Mouse (Mus musculus) spleen, adult 2 months (tissue): ENCODE results near the gene 1700008O03Rik. TPM values are rescaled to one million over a fixed set of nuclear protein-coding genes. Genes with fewer than 3 reads are reported as not detected.

ENCODE experiments used
- DNase-seq, 2 experiments: peaks; one replicate each; pipeline versions ENCODE4 v3.0.0 to v3.0.0-alpha.2; 2012 to 2021; ENCODE audit warnings: low spot score in 2 of 2, low read depth in 1 of 2
- H3K27ac ChIP-seq: fragments of 200-500 bp; 2 replicates; pipeline ENCODE4 v1.5.1; 2012; ENCODE audit warnings: low read length, inconsistent platforms; ENCODE audit not compliant: insufficient read depth
- H3K27me3 ChIP-seq: fragments of 200-500 bp; 2 replicates; pipeline ENCODE4 v1.6.1; 2012; ENCODE audit warnings: mild to moderate bottlenecking, moderate library complexity, low read length, inconsistent platforms; ENCODE audit not compliant: control insufficient read depth, insufficient read depth
- H3K36me3 ChIP-seq: fragments of 200-500 bp; 2 replicates; pipeline ENCODE4 v1.6.1; 2012; ENCODE audit warnings: mild to moderate bottlenecking, low read length, inconsistent platforms; ENCODE audit not compliant: control insufficient read depth, insufficient read depth
- H3K4me1 ChIP-seq: fragments of 200-500 bp; 2 replicates; pipeline ENCODE4 v1.6.1; 2011; ENCODE audit warnings: inconsistent platforms; ENCODE audit not compliant: control insufficient read depth, insufficient read depth, insufficient read length
- H3K4me3 ChIP-seq: fragments of 200-500 bp; 2 replicates; pipeline ENCODE4 v1.5.1; 2011; ENCODE audit warnings: mild to moderate bottlenecking, inconsistent platforms; ENCODE audit not compliant: insufficient read depth, insufficient read length; ENCODE audit errors: extremely low read depth
- CTCF ChIP-seq: fragments of 200-500 bp; IDR thresholded peaks from 2 replicates; pipeline ENCODE4 v1.5.1; 2011; ENCODE audit warnings: mild to moderate bottlenecking, inconsistent platforms; ENCODE audit not compliant: insufficient read depth, insufficient read length, insufficient replicate concordance; ENCODE audit errors: extremely low read depth
- POLR2A ChIP-seq: fragments of 200-500 bp; IDR thresholded peaks from 2 replicates; pipeline ENCODE4 v1.6.1; 2011; ENCODE audit warnings: low read depth, low read length, inconsistent platforms
- WGBS: fragments of 180-500 bp; shearing (Covaris S2); methylation state at CpG from one replicate; pipeline ENCODE4 v1.1.7; 2018; 5-methylcytosine and 5-hydroxymethylcytosine counted together
- polyA plus RNA-seq: library from polyadenylated mRNA; depleted of rRNA; stranded (reverse); fragments of >200 nt; gene quantifications from 2 replicates; pipeline ENCODE4 v1.2.3, GENCODE M21; 2012

1700008O03Rik gene
- polyA plus RNA-seq, 1 experiment, result 0.40 TPM

GRCm38 (mm10) chr7:44382541-44382940 lies 3.1 kb downstream of the 1700008O03Rik start:
- DNase-seq, result no peak
- Histone ChIP-seq H3K27me3 (peaks cover 5% of the 10 kb centered on the region; the same call in 1 of the 2 replicates), H3K27ac (no peak overlapping the region), H3K36me3 (no peaks in the 10 kb centered on the region), H3K4me1 (peaks cover 2% of the 10 kb centered on the region; the same call in 1 of the 2 replicates), H3K4me3 (no peak overlapping the region)
- WGBS, result 71% methylated on average over 12 of the region's 12 CpGs
- no peak for TF ChIP-seq CTCF
- no peak for TF ChIP-seq POLR2A

- Histone ChIP-seq H3K4me1 (no peaks in the 10 kb centered on the region; the same call in 1 of the 2 replicates), H3K27me3 (no peaks in the 10 kb centered on the region), H3K36me3 (no peaks in the 10 kb centered on the region), H3K4me3 (no peak overlapping the region), H3K27ac (no peak overlapping the region)
- WGBS, result 54% methylated on average over 4 of the region's 4 CpGs
- no peak for DNase-seq
- TF ChIP-seq POLR2A (no peak), CTCF (no peak)
Measured at GRCm38 (mm10) chr7:44378290-44378689, 7.3 kb downstream of the 1700008O03Rik start.

- no peaks in the 10 kb centered on the region for H3K27me3 ChIP-seq
- H3K4me1 ChIP-seq, result no peaks in the 10 kb centered on the region; the same call in 1 of the 2 replicates
- WGBS, result 86% methylated on average over 3 of the region's 3 CpGs
- no peak overlapping the region for H3K27ac ChIP-seq
- DNase-seq, result no peak
- no peak for TF ChIP-seq CTCF
- no peak for TF ChIP-seq POLR2A
- no peaks in the 10 kb centered on the region for H3K36me3 ChIP-seq
- H3K4me3 ChIP-seq, result no peak overlapping the region
Measured at GRCm38 (mm10) chr7:44375793-44376192, 9.8 kb downstream of the 1700008O03Rik start.

DNA sequence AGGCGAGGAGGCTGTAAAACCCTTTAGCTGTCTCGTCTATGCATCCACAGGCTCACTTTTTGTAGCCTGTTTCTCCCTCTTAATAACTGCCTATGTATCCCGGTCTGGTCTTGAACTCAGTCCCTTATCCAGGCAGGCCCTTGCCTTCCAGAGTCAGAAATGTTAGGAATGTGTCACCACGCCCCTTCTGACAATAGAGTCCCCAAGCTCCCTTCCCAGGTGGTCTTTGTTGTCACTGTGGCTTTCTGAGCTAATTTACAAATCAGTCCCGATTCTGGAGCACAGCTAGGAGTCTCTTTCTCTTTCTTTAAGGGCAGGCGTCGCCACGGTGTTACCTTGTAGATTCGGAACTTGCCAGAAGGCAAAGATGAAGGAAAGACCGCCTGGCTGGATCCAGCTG lies 10.4 kb downstream of the 1700008O03Rik start:
- Histone ChIP-seq H3K4me3 (no peak overlapping the region), H3K27me3 (no peaks in the 10 kb centered on the region), H3K27ac (no peak overlapping the region), H3K36me3 (no peaks in the 10 kb centered on the region), H3K4me1 (no peaks in the 10 kb centered on the region; the same call in 1 of the 2 replicates)
- 59% methylated on average over 10 of the region's 10 CpGs for WGBS
- no peak for TF ChIP-seq POLR2A
- DNase-seq, result no peak

GRCm38 (mm10) chr7:44374756-44375155 lies 10.9 kb downstream of the 1700008O03Rik start:
- no peak for TF ChIP-seq POLR2A
- H3K27me3 ChIP-seq, result no peaks in the 10 kb centered on the region
- no peaks in the 10 kb centered on the region for H3K36me3 ChIP-seq
- 19% methylated on average over 5 of the region's 5 CpGs for WGBS
- no peak for DNase-seq
- H3K27ac ChIP-seq, result no peak overlapping the region
- no peaks in the 10 kb centered on the region; the same call in 1 of the 2 replicates for H3K4me1 ChIP-seq
- no peak overlapping the region for H3K4me3 ChIP-seq

- Histone ChIP-seq H3K4me3 (peak overlapping the region; percentile 64), H3K36me3 (no peaks in the 10 kb centered on the region), H3K27ac (no peak overlapping the region; the same call in 1 of the 2 replicates), H3K4me1 (no peaks in the 10 kb centered on the region; the same call in 1 of the 2 replicates), H3K27me3 (no peaks in the 10 kb centered on the region)
- DNase-seq, result peak; percentile 69 to 83
- 0% methylated on average over 18 of the region's 19 CpGs for WGBS
- TF ChIP-seq POLR2A (no peak), CTCF (no peak)
Measured at GRCm38 (mm10) chr7:44373889-44374652, 11.5 kb downstream of the 1700008O03Rik start.

DNA sequence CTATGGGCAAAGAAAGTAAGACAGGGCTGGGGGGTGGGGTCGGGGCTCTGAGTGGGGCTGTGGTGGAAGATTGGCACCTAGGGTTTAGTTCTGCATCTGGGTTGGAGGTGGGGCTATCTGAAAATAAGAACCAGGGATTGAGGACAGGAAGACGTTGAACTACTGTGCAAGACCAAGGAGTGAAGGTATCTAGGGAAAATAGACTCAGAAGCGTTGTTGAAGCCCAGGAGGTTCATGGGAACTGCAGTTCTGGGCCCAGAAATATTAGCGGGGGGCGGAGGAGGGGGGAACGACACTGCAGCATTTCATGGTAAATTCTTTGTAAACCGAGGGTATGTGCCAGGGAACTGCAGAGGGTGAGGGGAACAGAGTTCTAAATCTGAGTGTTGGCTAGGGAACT lies 12.2 kb downstream of the 1700008O03Rik start:
- no peak for TF ChIP-seq POLR2A
- no peak for TF ChIP-seq CTCF
- DNase-seq, result no peak

More for the DNA sequence above, 12.2 kb downstream of the 1700008O03Rik start:
- WGBS, result 11% methylated on average over 7 of the region's 7 CpGs
- H3K4me3 ChIP-seq, result peak overlapping the region; percentile 43
- no peaks in the 10 kb centered on the region; the same call in 1 of the 2 replicates for H3K4me1 ChIP-seq
- H3K27ac ChIP-seq, result no peak overlapping the region
- H3K27me3 ChIP-seq, result no peaks in the 10 kb centered on the region
- H3K36me3 ChIP-seq, result no peaks in the 10 kb centered on the region
